Mouse (Mus musculus): ENCODE results near the gene Ly6g5b. TPM values are rescaled to one million over a fixed set of nuclear protein-coding genes. Genes with fewer than 3 reads are reported as not detected.

The Ly6g5b gene
- polyA plus RNA-seq, 1 experiment from 2014 or later = 0.53 TPM

GRCm38 (mm10) chr17:35066084-35066483 lies 49.1 kb downstream of the Ly6g5b start, which contains the start of gene Mpig6b:
Gene Mpig6b (minus strand): TSS chr17:35066184.
- Histone ChIP-seq H3K4me1 (ENCODE audit: control insufficient read depth, insufficient read depth, low read length) (peaks cover 38% of the 10 kb centered on the region), H3K36me3 (ENCODE audit: control insufficient read depth, insufficient read depth, low read length) (peaks cover 8% of the 10 kb centered on the region), H3K4me2 (ENCODE audit: low read depth, low read length) (peak within 1 kb of the TSS; percentile 71), H3K27ac (ENCODE audit: low read length) (peak within 1 kb of the TSS; percentile 95), H3K9me3 (replicated peaks; ENCODE audit: control insufficient read depth, low read length) (no peaks in the 10 kb centered on the region), H3K27me3 (ENCODE audit: control insufficient read depth, insufficient read depth, low read length) (no peaks in the 10 kb centered on the region), H3K9ac (ENCODE audit: low read length) (peak within 1 kb of the TSS; percentile 65), H3K4me3 (replicated peaks; ENCODE audit: low read length) (peak within 1 kb of the TSS; percentile 47)
- ATAC-seq (ENCODE audit: insufficient read depth, low FRiP score) = no peak
- WGBS = 54% methylated on average over 10 of the region's 10 CpGs

GRCm38 (mm10) chr17:35064951-35065947 lies 50.0 kb downstream of the Ly6g5b start, which contains the start of gene Ly6g6c:
Gene Ly6g6c (plus strand): TSS chr17:35065388.
- Histone ChIP-seq H3K4me2 (ENCODE audit: low read depth, low read length) (peak within 1 kb of the TSS; percentile 71), H3K36me3 (ENCODE audit: control insufficient read depth, insufficient read depth, low read length) (peaks cover 8% of the 10 kb centered on the region), H3K27ac (ENCODE audit: low read length) (peak within 1 kb of the TSS; percentile 95), H3K4me3 (replicated peaks; ENCODE audit: low read length) (peak within 1 kb of the TSS; percentile 47), H3K27me3 (ENCODE audit: control insufficient read depth, insufficient read depth, low read length) (no peaks in the 10 kb centered on the region), H3K9me3 (replicated peaks; ENCODE audit: control insufficient read depth, low read length) (no peaks in the 10 kb centered on the region), H3K4me1 (ENCODE audit: control insufficient read depth, insufficient read depth, low read length) (peaks cover 46% of the 10 kb centered on the region), H3K9ac (ENCODE audit: low read length) (peak within 1 kb of the TSS; percentile 65)
- peak; percentile 82 for ATAC-seq (ENCODE audit: insufficient read depth, low FRiP score)
- WGBS = 3% methylated on average over 48 of the region's 48 CpGs

GRCm38 (mm10) chr17:35064378-35064877 lies 50.8 kb downstream of the Ly6g5b start:
- peaks cover 8% of the 10 kb centered on the region for H3K36me3 ChIP-seq (ENCODE audit: control insufficient read depth, insufficient read depth, low read length)
- H3K4me2 ChIP-seq (ENCODE audit: low read depth, low read length) = peak overlapping the region; percentile 71
- 33% methylated on average over 10 of the region's 10 CpGs for WGBS
- no peaks in the 10 kb centered on the region for H3K27me3 ChIP-seq (ENCODE audit: control insufficient read depth, insufficient read depth, low read length)
- H3K9ac ChIP-seq (ENCODE audit: low read length) = peak overlapping the region; percentile 65
- peak overlapping the region; percentile 47 for H3K4me3 ChIP-seq (replicated peaks; ENCODE audit: low read length)
- H3K4me1 ChIP-seq (ENCODE audit: control insufficient read depth, insufficient read depth, low read length) = peaks cover 51% of the 10 kb centered on the region
- peak overlapping the region; percentile 95 for H3K27ac ChIP-seq (ENCODE audit: low read length)
- no peaks in the 10 kb centered on the region for H3K9me3 ChIP-seq (replicated peaks; ENCODE audit: control insufficient read depth, low read length)
- peak; percentile 6; the same call in 1 of the 2 replicates for ATAC-seq (ENCODE audit: insufficient read depth, low FRiP score)

Other genes starting within 250 kb of the Ly6g5b start
- gene Zbtb12, start 235.9 kb downstream of the Ly6g5b start, polyA plus RNA-seq (2015; fragmentation: Nextera tagmentation; extraction: Ambion mirVana) = 1.0 and 1.1 TPM in 2 replicates
- 0.49 TPM in 1 of 2 replicates, not detected in the other for gene Gm20547, start 233.4 kb downstream of the Ly6g5b start, polyA plus RNA-seq (2015; fragmentation: Nextera tagmentation; extraction: Ambion mirVana)
- 4.4 and 5.5 TPM in 2 replicates for gene C2, start 217.2 kb downstream of the Ly6g5b start, polyA plus RNA-seq (2015; fragmentation: Nextera tagmentation; extraction: Ambion mirVana)
- 61.0 and 61.1 TPM in 2 replicates for gene Ehmt2, start 217.0 kb downstream of the Ly6g5b start, polyA plus RNA-seq (2015; fragmentation: Nextera tagmentation; extraction: Ambion mirVana)
- 19.3 and 21.1 TPM in 2 replicates for gene Slc44a4, start 201.0 kb downstream of the Ly6g5b start, polyA plus RNA-seq (2015; fragmentation: Nextera tagmentation; extraction: Ambion mirVana)
- gene Neu1, start 184.2 kb downstream of the Ly6g5b start, polyA plus RNA-seq (2015; fragmentation: Nextera tagmentation; extraction: Ambion mirVana) = 36.7 and 40.6 TPM in 2 replicates
- 0.94 and 1.4 TPM in 2 replicates for gene Hspa1b, start 156.2 kb downstream of the Ly6g5b start, polyA plus RNA-seq (2015; fragmentation: Nextera tagmentation; extraction: Ambion mirVana)
- gene Gm20481, start 145.5 kb downstream of the Ly6g5b start, polyA plus RNA-seq (2015; fragmentation: Nextera tagmentation; extraction: Ambion mirVana) = 0.27 TPM in 1 of 2 replicates, not detected in the other
- gene Hspa1a, start 143.3 kb downstream of the Ly6g5b start, polyA plus RNA-seq (2015; fragmentation: Nextera tagmentation; extraction: Ambion mirVana) = 13.7 and 16.3 TPM in 2 replicates
- gene Hspa1l, start 142.7 kb downstream of the Ly6g5b start, polyA plus RNA-seq (2015; fragmentation: Nextera tagmentation; extraction: Ambion mirVana) = 0.96 and 1.4 TPM in 2 replicates
- 145 and 146 TPM in 2 replicates for gene Lsm2, start 133.6 kb downstream of the Ly6g5b start, polyA plus RNA-seq (2015; fragmentation: Nextera tagmentation; extraction: Ambion mirVana)
- 81.1 and 82.1 TPM in 2 replicates for gene Vars, start 114.4 kb downstream of the Ly6g5b start, polyA plus RNA-seq (2015; fragmentation: Nextera tagmentation; extraction: Ambion mirVana)
- 0.26 and 0.42 TPM in 2 replicates for gene Vwa7, start 98.8 kb downstream of the Ly6g5b start, polyA plus RNA-seq (2015; fragmentation: Nextera tagmentation; extraction: Ambion mirVana)
- 14.2 and 14.3 TPM in 2 replicates for gene Sapcd1, start 87.4 kb downstream of the Ly6g5b start, polyA plus RNA-seq (2015; fragmentation: Nextera tagmentation; extraction: Ambion mirVana)
- 3.9 and 4.2 TPM in 2 replicates for gene Msh5, start 68.7 kb downstream of the Ly6g5b start, polyA plus RNA-seq (2015; fragmentation: Nextera tagmentation; extraction: Ambion mirVana)
- 396 and 441 TPM in 2 replicates for gene Clic1, start 65.5 kb downstream of the Ly6g5b start, polyA plus RNA-seq (2015; fragmentation: Nextera tagmentation; extraction: Ambion mirVana)
- gene Ddah2, start 56.4 kb downstream of the Ly6g5b start, polyA plus RNA-seq (2015; fragmentation: Nextera tagmentation; extraction: Ambion mirVana) = 190 and 193 TPM in 2 replicates
- gene Ly6g6c, start 50.0 kb downstream of the Ly6g5b start, polyA plus RNA-seq (2015; fragmentation: Nextera tagmentation; extraction: Ambion mirVana) = 50.6 and 109 TPM in 2 replicates
- 0.48 and 1.0 TPM in 2 replicates for gene Mpig6b, start 49.2 kb downstream of the Ly6g5b start, polyA plus RNA-seq (2015; fragmentation: Nextera tagmentation; extraction: Ambion mirVana)
- gene Ly6g6e, start 38.5 kb downstream of the Ly6g5b start, polyA plus RNA-seq (2015; fragmentation: Nextera tagmentation; extraction: Ambion mirVana) = 32.3 and 49.2 TPM in 2 replicates
- 3.2 and 4.1 TPM in 2 replicates for gene Ly6g6d, start 37.4 kb downstream of the Ly6g5b start, polyA plus RNA-seq (2015; fragmentation: Nextera tagmentation; extraction: Ambion mirVana)
- 0.46 and 0.54 TPM in 2 replicates for gene Ly6g6f, start 29.8 kb downstream of the Ly6g5b start, polyA plus RNA-seq (2015; fragmentation: Nextera tagmentation; extraction: Ambion mirVana)
- 95.8 and 97.9 TPM in 2 replicates for gene Abhd16a, start 26.2 kb downstream of the Ly6g5b start, polyA plus RNA-seq (2015; fragmentation: Nextera tagmentation; extraction: Ambion mirVana)
- not detected in 2 replicates for gene Ly6g5c, start 7.1 kb downstream of the Ly6g5b start, polyA plus RNA-seq (2015; fragmentation: Nextera tagmentation; extraction: Ambion mirVana)
- gene Gpank1, start 6.0 kb upstream of the Ly6g5b start, polyA plus RNA-seq (2015; fragmentation: Nextera tagmentation; extraction: Ambion mirVana) = 18.1 and 19.4 TPM in 2 replicates
- gene Csnk2b, start 6.6 kb upstream of the Ly6g5b start, polyA plus RNA-seq (2015; fragmentation: Nextera tagmentation; extraction: Ambion mirVana) = 245 and 269 TPM in 2 replicates
- gene D17H6S53E, start 10.9 kb upstream of the Ly6g5b start, polyA plus RNA-seq (2015; fragmentation: Nextera tagmentation; extraction: Ambion mirVana) = 11.7 and 14.2 TPM in 2 replicates
- gene Apom, start 16.6 kb upstream of the Ly6g5b start, polyA plus RNA-seq (2015; fragmentation: Nextera tagmentation; extraction: Ambion mirVana) = 24.9 and 34.0 TPM in 2 replicates
- gene Bag6, start 19.8 kb upstream of the Ly6g5b start, polyA plus RNA-seq (2015; fragmentation: Nextera tagmentation; extraction: Ambion mirVana) = 41.2 and 48.4 TPM in 2 replicates
- gene Prrc2a, start 49.5 kb upstream of the Ly6g5b start, polyA plus RNA-seq (2015; fragmentation: Nextera tagmentation; extraction: Ambion mirVana) = 111 and 125 TPM in 2 replicates
- 19.9 and 20.2 TPM in 2 replicates for gene Aif1, start 60.6 kb upstream of the Ly6g5b start, polyA plus RNA-seq (2015; fragmentation: Nextera tagmentation; extraction: Ambion mirVana)
- 28.1 and 29.9 TPM in 2 replicates for gene Lst1, start 73.0 kb upstream of the Ly6g5b start, polyA plus RNA-seq (2015; fragmentation: Nextera tagmentation; extraction: Ambion mirVana)
- 2.0 TPM in 2 replicates for gene Ltb, start 79.0 kb upstream of the Ly6g5b start, polyA plus RNA-seq (2015; fragmentation: Nextera tagmentation; extraction: Ambion mirVana)
- gene Tnf, start 86.6 kb upstream of the Ly6g5b start, polyA plus RNA-seq (2015; fragmentation: Nextera tagmentation; extraction: Ambion mirVana) = 0.32 TPM in 1 of 2 replicates, not detected in the other
- gene Lta, start 89.9 kb upstream of the Ly6g5b start, polyA plus RNA-seq (2015; fragmentation: Nextera tagmentation; extraction: Ambion mirVana) = 0.44 and 0.46 TPM in 2 replicates
- 0.27 TPM in 1 of 2 replicates, not detected in the other for gene Gm16181, start 105.4 kb upstream of the Ly6g5b start, polyA plus RNA-seq (2015; fragmentation: Nextera tagmentation; extraction: Ambion mirVana)
- 6.0 and 6.8 TPM in 2 replicates for gene Atp6v1g2, start 118.2 kb upstream of the Ly6g5b start, polyA plus RNA-seq (2015; fragmentation: Nextera tagmentation; extraction: Ambion mirVana)
- 6.4 and 8.8 TPM in 2 replicates for gene Nfkbil1, start 120.4 kb upstream of the Ly6g5b start, polyA plus RNA-seq (2015; fragmentation: Nextera tagmentation; extraction: Ambion mirVana)
- gene Ddx39b, start 126.3 kb upstream of the Ly6g5b start, polyA plus RNA-seq (2015; fragmentation: Nextera tagmentation; extraction: Ambion mirVana) = 340 and 353 TPM in 2 replicates
- gene H2-D1, start 147.3 kb upstream of the Ly6g5b start, polyA plus RNA-seq (2015; fragmentation: Nextera tagmentation; extraction: Ambion mirVana) = 169 and 219 TPM in 2 replicates
- gene H2-Q1, start 205.0 kb upstream of the Ly6g5b start, polyA plus RNA-seq (2015; fragmentation: Nextera tagmentation; extraction: Ambion mirVana) = 0.74 and 0.75 TPM in 2 replicates
- 15.0 and 16.3 TPM in 2 replicates for gene H2-Q2, start 226.8 kb upstream of the Ly6g5b start, polyA plus RNA-seq (2015; fragmentation: Nextera tagmentation; extraction: Ambion mirVana)

Data from stomach, embryonic 16.5 days (tissue).